Mouse (Mus musculus): ENCODE measurements at regions not wholly inside any gene's neighbourhood (a gene's known extent, or its start where the extent isn't known, plus 50 kb on each side); places are given as distances from the start of the nearest gene placed in this dataset.
"Not testable (repeated sequence)": the region's sequence is repeated elsewhere in the genome, so short reads cannot be mapped to it uniquely, and the experiment has no call there.

DNA sequence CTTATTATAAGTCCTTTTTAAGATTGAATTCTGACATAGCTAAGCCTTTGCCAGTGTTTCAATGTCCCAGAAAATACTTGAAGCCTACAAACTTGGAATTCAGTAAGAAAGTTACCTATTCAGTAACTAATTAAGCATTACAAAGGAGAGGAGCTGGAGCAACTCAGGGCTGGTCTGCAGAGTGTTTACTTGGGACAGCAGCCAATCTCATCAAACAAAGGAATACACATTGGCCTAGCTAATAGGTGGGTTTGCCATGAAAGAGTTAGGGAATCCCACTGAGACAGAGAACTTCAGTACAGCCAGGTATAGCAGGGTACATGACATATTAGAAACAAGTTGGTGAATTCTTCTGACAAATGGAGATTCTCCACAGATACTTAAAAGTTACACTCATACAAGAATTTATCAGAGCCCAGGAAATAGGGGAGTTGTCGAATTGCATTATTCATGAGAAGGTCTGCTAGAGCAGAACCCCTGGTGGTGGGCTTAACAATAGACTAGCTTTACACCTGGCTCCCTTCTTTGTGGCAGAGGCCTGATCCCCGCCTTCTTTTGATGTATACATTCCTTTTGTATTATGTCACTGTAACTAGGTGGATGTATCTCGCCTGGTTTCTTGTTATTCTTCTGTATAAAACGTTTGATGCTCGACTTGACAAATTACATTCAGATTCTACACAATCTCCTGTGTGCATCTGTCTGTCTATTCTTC lies 525.2 kb downstream of the 4930447F04Rik start:
- not testable (repeated sequence) for DNase-seq (ENCODE audit: low read depth, low spot score)

DNA sequence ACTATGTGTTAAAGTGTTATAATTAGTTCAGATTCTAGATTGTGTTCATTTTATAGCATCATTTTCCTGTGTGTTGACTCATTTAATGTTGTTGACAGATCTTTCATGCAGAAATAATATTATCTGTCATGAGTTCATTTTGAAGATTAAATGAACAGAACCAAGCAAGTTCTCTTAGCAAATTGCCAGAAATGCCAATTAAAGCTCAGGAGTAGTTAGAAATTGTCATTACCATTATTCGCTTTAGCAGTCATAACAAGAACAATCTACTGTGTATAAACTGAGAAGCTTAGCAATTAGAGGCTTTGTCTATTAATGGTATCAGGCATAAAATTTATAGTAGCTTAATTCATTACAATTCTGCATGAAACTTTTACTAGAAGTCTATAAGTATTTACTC lies 534.2 kb downstream of the 4930447F04Rik start:
- no peak for DNase-seq (ENCODE audit: low read depth, low spot score)

DNA sequence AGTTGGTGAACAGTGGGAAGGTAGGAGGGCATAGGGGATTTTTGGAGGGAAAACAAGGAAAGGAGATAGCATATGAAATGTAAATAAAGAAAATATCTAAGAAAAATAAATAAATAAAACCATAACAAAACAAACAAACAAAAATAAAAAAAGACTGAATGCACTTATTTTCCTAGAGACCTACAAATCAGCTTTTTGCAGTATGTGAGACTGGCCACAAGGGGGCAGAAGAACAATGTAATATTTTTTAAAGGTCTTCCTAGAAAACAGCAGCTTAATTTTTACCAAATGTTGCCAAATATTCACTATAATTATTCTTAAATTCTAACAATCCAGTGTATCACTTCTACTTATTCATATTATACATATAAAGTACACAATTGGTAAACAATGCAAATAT lies 569.4 kb downstream of the 4930447F04Rik start:
- peak; percentile 1 for DNase-seq (ENCODE audit: low read depth, low spot score)

DNA sequence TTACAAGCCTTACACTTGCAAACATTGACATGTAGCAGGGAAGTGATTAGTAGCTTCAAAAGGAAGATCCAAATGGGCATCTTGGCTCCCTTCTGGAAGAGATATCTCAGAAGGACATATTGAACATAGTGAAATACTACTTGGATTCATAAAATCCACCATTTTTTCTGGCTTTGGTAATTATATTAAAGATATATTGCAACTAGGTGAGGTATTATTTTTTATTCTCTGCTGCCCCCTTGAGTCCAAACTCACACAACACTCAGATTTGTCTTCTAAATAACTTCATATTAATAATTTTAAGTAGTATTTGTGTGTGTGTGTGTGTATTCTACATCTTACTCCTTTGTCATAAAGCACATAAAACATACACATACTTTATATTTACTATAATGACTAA lies 588.5 kb downstream of the 4930447F04Rik start:
- no peak for DNase-seq (ENCODE audit: low read depth, low spot score)
